Mouse (Mus musculus): ENCODE results near the gene Tmem50a.
A peak's percentile ranks its signal among the peaks of the same experiment; 100 is the strongest.
"Not testable (repeated sequence)": the region's sequence is repeated elsewhere in the genome, so short reads cannot be mapped to it uniquely, and the experiment has no call there.

Gene Tmem50a

GRCm38 (mm10) chr4:134922925-134923244, 8.1 kb upstream of the Tmem50a start:
- DNase-seq: peak; percentile 77

GRCm38 (mm10) chr4:134922111-134922924, 7.5 kb upstream of the Tmem50a start:
- no peak for DNase-seq

DNA sequence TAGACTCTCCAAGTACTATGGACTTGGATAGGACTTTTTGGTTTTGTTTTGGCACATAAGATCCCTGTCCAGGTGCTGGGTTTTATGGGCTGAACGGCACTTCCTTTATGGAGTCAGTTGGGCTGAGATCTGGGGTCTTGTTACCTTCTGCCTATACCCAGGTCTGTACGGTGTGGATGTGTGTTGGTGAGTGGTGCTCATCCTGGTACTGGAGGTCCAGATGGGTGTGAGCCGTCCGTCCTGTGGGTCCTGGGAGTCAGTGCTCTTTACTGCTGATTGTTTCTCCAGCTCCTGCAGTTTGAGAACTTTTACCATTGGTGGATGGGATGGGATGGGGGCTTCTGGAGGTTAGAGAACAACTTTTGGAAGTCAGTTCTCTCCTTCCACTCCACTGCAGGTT, 6.9 kb upstream of the Tmem50a start:
- DNase-seq: no peak

GRCm38 (mm10) chr4:134920631-134921030, 5.8 kb upstream of the Tmem50a start:
- no peak for DNase-seq

- DNase-seq: no peak
Measured at GRCm38 (mm10) chr4:134919733-134920540, 5.1 kb upstream of the Tmem50a start.

DNA sequence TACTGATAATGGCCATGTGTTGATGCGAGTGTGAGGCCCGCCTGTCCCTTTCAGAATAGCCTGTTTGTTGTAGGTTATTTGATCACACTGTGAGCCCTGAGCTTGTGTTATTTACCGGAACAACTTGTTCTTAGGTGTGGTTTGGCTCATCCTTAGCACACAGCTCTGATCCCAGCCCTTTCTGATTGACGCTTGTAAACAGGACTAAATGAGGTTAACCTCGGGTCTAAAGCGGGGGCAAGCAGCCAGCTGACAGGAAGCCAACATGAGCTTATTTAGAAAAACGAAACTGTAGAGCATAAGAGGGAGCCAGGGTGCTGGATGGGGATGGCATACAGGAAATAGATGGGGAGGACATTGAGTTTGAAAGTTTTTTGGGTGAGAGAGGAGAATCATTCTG, 3.6 kb upstream of the Tmem50a start:
- DNase-seq: peak; percentile 83

DNA sequence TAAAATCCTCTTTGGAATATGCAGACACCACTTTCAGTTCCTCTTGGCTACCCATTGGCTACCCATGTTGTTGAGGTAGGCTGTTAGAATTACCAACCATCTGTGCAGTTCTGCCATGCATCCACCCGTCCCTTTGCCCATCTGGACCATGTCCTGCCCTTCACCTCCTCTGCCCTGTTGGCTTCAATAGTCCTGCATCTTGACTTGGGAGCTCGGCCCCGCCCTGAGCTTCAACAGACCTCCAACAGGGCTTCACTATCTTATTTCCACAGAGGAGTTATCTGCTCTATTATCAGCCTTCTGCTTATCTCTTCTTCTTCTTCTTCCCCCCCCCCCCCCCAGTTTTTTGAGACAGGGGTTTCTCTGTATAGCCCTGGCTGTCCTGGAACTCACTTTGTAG, 2.4 kb upstream of the Tmem50a start:
- no peak for DNase-seq

DNA sequence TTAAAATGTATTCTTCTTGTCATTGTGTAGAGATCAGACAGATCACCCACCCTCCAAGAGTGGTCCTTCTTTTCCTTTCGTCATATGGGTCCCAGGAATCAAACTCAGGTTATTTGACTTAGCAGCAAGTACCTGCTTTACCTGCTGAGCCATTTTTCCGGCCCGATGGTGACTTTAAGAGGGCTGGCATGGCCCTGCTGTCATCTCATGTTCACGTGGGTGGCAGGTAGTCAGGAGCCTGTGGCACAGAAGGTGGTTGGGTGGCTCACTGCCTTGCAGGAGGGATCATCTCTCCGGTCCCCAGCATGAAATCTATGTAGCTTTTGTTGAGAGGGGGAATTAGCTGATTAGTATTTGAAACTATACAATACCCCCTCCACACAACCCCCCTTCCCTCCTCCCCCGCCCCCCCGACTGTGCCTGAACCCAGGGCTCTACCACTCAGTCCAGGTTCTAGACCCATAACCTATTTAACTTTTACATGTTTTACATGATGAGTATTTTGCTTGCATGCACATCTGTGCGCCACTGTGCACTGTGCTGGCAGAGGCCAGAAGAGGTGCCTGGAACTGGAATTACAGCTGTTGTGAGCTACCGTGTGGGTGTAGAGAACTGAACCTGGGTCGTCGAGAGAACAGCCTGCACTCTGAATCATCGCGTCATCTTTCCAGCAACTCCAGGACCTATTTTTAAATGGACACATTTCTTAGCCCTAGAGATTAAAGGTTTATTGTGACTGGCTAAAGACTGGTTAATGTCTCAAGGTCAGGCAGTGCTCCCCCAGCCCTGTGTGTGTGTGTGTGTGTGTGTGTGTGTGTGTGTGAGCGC, 613 bp upstream of the Tmem50a start:
- DNase-seq: no peak

DNA sequence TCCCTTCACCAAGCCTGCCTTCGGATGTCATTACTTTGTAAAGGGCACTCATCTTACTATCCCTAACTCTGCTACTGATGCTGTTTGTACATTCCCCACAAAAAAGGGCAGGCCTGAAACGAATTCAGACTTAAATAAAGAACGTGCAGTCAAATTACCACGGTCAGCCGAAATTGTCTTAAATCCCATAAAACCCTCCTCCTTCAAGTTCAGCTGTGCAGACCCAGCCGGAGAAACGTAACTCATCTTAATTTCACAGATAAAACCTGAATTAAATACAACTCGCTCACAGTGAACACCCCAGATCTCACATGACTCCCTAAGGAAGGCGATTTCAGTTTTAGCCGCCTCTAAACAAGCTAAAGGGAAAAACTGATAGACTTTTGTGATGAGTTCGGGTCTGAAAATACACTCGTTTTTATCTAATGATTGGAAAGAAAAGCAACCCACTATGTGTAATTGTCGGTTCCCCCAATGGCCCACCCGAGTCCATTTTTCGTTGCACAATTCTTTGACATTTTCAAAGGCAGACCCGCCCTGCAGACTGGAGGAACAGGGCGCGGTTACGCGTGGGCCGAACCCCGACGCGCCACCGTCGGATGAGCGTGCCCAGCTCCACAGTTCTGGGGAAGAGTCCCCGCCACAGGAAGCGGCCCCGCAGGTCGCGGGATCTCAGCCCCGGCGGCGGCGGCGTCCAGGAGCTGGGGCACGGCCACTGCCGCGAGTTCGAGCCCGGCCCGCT, 531 bp downstream of the Tmem50a start:
- no peak for DNase-seq

- peak; percentile 73 for DNase-seq
Measured at GRCm38 (mm10) chr4:134913413-134913812, 1.4 kb downstream of the Tmem50a start.

- DNase-seq: not testable (repeated sequence)
Measured at GRCm38 (mm10) chr4:134911406-134911805, 3.4 kb downstream of the Tmem50a start.

- DNase-seq: no peak
Measured at GRCm38 (mm10) chr4:134903046-134903445, 11.8 kb downstream of the Tmem50a start.

DNA sequence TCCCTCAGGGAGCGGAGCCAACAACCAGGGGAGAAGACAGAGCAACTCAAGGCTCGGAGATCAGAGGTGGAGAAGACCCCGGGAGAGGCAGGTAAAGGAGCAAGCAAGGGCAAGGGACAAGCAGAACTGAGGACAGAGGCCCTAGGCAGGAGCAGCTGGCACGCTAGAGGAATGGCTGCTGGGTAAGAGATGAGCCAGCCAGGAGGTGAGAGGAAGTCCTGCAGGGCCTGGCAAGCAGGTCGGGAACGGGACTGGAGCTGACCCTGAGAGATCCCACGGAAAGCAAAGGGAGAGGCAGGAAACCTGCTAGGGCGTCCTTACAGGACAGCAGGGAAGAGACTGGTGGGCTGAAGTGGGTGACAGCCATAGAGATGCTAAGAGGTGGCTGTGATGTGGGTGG, 13.7 kb downstream of the Tmem50a start:
- DNase-seq: no peak

DNA sequence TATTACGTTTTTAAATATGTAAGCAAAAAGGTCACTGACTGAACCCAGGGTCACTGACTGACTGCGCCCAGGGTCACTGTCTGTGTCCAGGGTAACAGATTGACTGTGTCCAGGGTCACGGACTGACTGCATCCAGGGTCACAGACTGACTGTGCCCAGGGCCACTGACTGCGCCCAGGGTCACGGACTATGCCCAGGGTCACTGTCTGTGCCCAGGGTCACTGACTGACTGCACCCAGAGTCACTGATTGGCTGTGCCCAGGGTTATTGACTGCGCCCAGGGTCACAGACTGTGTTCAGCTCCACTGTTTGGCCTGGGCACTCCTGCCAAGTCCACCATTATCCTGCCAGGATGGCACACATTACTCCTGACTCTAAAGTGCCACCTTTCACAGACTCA, 17.6 kb downstream of the Tmem50a start:
- no peak for DNase-seq

DNA sequence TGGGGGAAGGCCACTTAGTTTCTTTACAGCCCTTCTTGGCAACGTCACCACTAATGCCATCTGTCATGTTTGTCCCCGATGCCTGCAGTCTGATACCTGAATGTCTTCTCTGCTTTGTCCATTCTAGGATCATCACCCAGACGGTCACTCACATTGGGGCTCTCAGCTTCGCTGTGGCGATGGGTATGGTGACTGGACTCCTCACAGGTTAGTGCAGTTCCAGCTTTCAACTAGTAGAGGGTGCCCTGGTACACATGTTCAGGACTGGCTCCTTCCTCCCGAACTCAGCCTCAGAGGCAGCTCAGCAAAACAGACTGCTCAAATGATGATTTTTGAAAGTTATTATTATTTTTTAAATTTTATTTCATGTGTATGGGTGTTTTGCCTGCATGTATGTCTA, 22.7 kb downstream of the Tmem50a start:
- peak; percentile 63 for DNase-seq

GRCm38 (mm10) chr4:134884364-134884763, 30.5 kb downstream of the Tmem50a start:
- DNase-seq: no peak

DNA sequence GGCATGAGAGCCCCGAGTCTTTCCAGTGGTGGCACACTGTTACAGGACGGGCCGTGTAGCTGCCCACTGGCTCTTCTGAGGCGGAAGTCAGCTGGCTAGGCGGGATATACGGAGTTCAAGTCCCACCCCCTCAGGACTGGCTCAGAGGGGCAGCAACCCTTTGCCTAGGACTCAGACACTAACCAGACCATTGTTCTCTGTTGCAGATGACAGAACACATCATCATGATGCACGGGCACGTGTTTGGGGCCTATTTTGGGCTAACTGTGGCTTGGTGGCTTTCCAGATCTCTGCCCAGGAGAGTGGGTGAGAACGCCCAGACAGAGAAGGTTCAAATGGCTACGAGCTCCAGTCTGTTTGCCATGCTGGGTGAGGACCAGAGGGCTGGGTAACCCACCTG, 31.0 kb downstream of the Tmem50a start:
- no peak for DNase-seq

DNA sequence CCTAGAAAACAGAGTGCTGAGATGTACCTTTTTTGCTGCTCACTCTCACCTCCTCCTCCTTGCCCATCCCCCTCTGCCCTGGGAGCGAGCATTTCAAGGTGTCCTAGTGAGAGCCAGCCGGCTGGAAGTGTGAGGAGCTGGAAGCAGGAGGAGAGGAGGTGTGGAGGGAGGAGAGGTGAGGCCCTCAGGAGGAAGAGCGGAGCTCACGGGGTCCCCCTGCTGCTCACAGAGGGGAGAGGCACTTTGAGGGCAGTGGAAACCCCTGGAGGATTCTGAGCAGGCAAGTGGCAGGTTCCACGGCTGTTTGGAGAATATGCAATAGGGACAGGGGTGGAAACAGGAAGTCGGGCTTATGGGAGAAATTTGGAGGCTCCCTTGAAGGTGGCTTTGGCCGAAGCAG, 31.6 kb downstream of the Tmem50a start:
- DNase-seq: peak; percentile 49

DNA sequence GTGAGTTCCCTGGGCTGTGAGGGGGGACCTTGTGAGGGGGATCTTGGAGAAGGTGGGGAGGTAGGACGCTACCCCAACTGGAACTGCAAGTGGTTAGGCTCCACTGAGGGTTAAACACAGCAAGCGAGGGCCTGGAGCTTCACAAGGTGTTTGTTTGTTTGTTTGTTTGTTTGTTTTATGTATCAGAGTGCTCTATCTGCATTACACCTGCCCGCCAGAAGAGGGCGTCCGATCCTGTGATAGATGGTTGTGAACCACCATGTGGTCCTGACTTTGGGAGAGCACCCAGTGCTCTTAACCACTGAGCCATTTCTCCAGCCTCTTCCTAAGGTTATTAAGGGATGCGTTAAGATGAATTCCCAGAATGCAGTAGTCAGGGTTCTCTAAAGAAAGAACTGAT, 34.8 kb downstream of the Tmem50a start:
- DNase-seq: peak; percentile 19

DNA sequence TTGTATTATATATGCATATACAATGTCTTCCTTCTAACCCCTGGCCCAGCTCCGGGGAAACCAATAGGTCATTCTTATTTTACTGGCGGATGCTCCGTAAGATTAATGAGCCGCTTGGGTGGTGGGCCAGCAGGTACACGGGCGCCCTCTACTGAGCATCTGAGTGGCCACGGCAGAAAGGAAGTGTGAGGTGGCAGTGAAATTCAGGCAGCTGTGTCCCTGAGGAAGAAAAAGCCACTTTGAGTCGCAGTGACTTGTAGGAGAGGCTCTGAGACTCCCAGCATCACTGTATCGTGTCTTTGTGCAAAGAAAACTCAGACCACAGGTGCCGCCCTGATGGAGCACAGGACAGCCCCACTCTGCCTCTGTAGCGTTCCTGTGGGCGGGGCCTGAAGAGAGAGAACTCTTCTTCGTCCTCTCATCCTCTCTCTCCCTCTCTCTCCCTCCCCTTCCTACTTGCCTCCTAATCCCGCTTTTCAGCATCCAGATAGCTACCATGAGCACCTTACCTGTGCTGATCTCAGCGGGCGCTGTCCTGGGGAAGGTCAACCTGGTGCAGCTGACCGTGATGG, 35.3 kb downstream of the Tmem50a start:
- DNase-seq: peak; percentile 80

GRCm38 (mm10) chr4:134876171-134876570, 38.7 kb downstream of the Tmem50a start:
- DNase-seq: no peak

DNA sequence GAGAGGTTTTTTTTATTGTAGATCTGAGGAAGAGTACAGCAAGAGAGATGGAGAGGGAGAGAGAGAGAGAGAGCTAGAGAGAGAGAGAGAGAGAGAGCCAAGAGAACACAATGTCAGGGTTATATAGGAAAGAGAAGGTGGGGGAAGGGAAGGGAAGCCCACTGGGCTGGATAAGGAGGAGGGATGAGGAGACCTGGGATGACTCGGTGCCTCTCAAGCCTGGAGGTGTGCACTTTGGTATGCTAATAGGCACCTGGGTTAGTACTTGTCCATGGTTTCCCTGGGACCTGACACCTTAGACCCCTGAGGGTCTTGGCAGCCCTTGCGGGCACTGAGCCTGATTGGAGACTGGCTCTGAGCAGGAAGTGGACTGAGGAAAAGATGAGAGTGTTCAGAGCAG, 42.9 kb downstream of the Tmem50a start:
- DNase-seq: no peak
